Mouse (Mus musculus): ENCODE measurements around the gene Cyp4v3.

DNA sequence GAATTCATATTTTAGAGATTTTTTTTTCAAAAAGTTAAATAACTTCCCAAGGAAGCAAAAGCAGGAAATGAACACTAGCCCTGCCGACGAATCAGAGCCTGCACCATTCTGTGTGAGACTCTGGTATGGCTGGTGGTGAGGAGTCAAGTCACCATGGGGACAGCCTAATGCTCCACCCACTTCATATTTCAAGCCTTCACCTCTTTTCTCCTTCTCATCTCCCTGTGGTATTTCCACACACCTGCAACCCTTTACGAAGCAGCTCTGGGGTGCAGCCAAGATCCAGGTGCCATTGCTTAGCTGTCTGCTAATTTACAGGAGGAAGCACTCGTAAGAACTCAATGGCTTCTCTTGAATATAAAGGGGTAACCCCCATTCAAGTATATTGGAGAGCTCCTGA lies 22.0 kb downstream of the Cyp4v3 start:
- TF ChIP-seq CTCF (IDR thresholded peaks at IDR 0.05; ENCODE audit: extremely low read depth, insufficient read depth, low read length) (no peak), POLR2A (IDR thresholded peaks at IDR 0.05; ENCODE audit: extremely low read depth, insufficient read depth, low read length) (no peak)
